Mouse (Mus musculus) c-Kit-positive CD71-positive TER-119-positive erythroid progenitor cells, embryonic 14.5 days (primary cell): ENCODE results near the gene Lexm.

Experiments
- DNase-seq: peaks from one replicate; pipeline ENCODE4 v3.0.0-alpha.2; 2013; ENCODE audit warnings: low spot score

The Lexm gene

DNA sequence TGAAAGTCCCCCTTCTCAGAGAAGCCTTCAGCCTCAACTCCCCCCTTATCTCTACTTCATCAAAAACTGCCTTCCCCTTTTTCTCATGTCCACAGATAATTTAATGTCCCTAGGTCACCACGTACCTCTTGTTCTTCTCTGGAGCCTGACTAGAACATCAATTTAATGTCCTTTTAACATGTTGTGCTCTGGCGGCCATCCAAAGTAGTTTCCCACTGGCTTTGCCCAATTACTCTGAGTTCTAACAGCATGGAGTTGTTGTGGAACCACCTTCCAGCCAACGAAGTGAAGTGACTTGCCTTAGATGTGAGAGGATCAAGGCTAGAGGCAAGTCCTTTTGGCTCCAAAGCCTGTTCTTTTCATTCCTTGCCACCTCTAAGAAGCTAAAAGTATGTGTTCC lies 75.5 kb downstream of the Lexm start:
- DNase-seq = no peak
